Mouse (Mus musculus): ENCODE data around the gene 2610008E11Rik. TPM values are rescaled to one million over a fixed set of nuclear protein-coding genes. Genes with fewer than 3 reads are reported as not detected.
"Not testable (repeated sequence)": the region's sequence is repeated elsewhere in the genome, so short reads cannot be mapped to it uniquely, and the experiment has no call there.

The 2610008E11Rik gene
- polyA plus RNA-seq, 1 experiment from 2014 or later = 53.7 TPM

DNA sequence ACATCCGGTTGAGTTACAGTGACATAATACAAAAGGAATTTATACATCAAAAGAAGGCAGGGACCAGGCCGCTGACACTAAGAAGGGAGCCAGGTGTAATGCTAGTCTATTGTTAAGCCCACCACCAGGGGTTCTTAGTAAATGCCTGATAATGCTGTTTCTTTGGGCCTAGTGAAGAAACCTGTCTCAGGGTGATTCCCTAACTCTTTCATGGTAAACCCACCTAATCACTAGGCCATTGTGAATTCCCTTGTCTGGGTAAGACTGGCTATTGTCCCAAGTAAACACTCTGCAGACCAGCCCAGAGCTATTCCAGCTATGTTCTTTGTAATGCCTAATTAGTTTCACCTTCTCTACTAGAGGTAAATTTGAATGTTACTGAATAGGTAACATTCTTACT lies 54.9 kb downstream of the 2610008E11Rik start:
- not testable (repeated sequence) for H3K36me3 ChIP-seq; ATAC-seq (ENCODE audit: low FRiP score); H3K4me1 ChIP-seq (replicated peaks); H3K4me2 ChIP-seq; H3K4me3 ChIP-seq; H3K27ac ChIP-seq; H3K9ac ChIP-seq; H3K27me3 ChIP-seq
- H3K9me3 ChIP-seq = peaks cover 36% of the 10 kb centered on the region
- WGBS = 84% methylated on average over 2 of the region's 2 CpGs

DNA sequence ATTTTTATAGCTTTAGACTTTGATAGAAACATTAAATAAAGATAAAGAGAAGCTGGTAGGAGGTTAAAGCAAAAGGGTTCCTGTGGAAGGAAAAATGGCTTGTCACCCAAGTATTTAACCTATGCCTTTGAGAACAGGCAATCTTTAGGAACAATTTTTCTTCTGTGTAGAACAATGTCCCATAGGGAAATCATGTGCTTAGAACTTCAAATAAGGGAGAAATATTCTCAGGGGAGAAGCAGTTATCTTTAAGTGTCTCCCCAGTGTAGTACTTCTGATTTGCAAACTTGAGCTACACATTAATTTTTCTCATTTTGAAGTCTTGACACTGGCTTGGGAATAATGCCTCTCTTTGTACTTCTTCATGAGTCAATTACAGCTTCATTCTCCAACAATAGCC lies 69.0 kb downstream of the 2610008E11Rik start, which contains the start of gene Olfr57:
Gene Olfr57 (plus strand): TSS at position 301 of the 400 bp plus-strand sequence.
- Histone ChIP-seq H3K9me3 (0 out of 2 replicates have a peak, but pooled peaks cover 3% of the 10 kb centered on the region), H3K27ac (no peak within 1 kb of the TSS), H3K27me3 (no peaks in the 10 kb centered on the region), H3K9ac (no peak within 1 kb of the TSS), H3K4me1 (replicated peaks) (no peaks in the 10 kb centered on the region), H3K4me3 (no peak within 1 kb of the TSS), H3K4me2 (no peak within 1 kb of the TSS), H3K36me3 (no peaks in the 10 kb centered on the region)
- ATAC-seq (ENCODE audit: low FRiP score) = no peak

Other genes with a start within 250 kb of the 2610008E11Rik start
- gene Olfr1356, start 245.4 kb downstream of the 2610008E11Rik start, polyA plus RNA-seq (2015; fragmentation: Nextera tagmentation; extraction: Ambion mirVana) = 0.06 TPM in 2 replicates
- not detected in 2 replicates for gene Olfr1355, start 222.1 kb downstream of the 2610008E11Rik start, polyA plus RNA-seq (2015; fragmentation: Nextera tagmentation; extraction: Ambion mirVana)
- not detected in 2 replicates for gene Olfr1354, start 184.4 kb downstream of the 2610008E11Rik start, polyA plus RNA-seq (2015; fragmentation: Nextera tagmentation; extraction: Ambion mirVana)
- gene Olfr8, start 147.0 kb downstream of the 2610008E11Rik start, polyA plus RNA-seq (2015; fragmentation: Nextera tagmentation; extraction: Ambion mirVana) = not detected in 2 replicates
- gene Olfr1353, start 134.3 kb downstream of the 2610008E11Rik start, polyA plus RNA-seq (2015; fragmentation: Nextera tagmentation; extraction: Ambion mirVana) = not detected in 2 replicates
- gene Olfr1352, start 116.5 kb downstream of the 2610008E11Rik start, polyA plus RNA-seq (2015; fragmentation: Nextera tagmentation; extraction: Ambion mirVana) = not detected in 2 replicates
- not detected in 2 replicates for gene Olfr1351, start 85.1 kb downstream of the 2610008E11Rik start, polyA plus RNA-seq (2015; fragmentation: Nextera tagmentation; extraction: Ambion mirVana)
- gene Olfr57, start 68.9 kb downstream of the 2610008E11Rik start, polyA plus RNA-seq (2015; fragmentation: Nextera tagmentation; extraction: Ambion mirVana) = 0.30 and 0.65 TPM in 2 replicates
- not detected in 2 replicates for gene Vmn2r80, start 51.2 kb upstream of the 2610008E11Rik start, polyA plus RNA-seq (2015; fragmentation: Nextera tagmentation; extraction: Ambion mirVana)
- gene Vmn2r81, start 150.1 kb upstream of the 2610008E11Rik start, polyA plus RNA-seq (2015; fragmentation: Nextera tagmentation; extraction: Ambion mirVana) = not detected in 2 replicates

Measured in hindbrain, embryonic 13.5 days (tissue).